Mouse (Mus musculus): ENCODE measurements around the gene Faim.
A peak's percentile ranks its signal among the peaks of the same experiment; 100 is the strongest.

Gene Faim

GRCm38 (mm10) chr9:98985800-98986475 lies at the start of gene Faim:
Gene Faim (plus strand): TSS chr9:98986373.
- peak; percentile 100 for DNase-seq (ENCODE audit: low spot score)

- DNase-seq (ENCODE audit: low spot score) = no peak
These were observed 46.9 kb upstream of the Faim start for GRCm38 (mm10) chr9:98939290-98939689.

GRCm38 (mm10) chr9:98952171-98953050 lies 33.8 kb upstream of the Faim start:
- DNase-seq (ENCODE audit: low spot score) = no peak

GRCm38 (mm10) chr9:98953291-98953690 lies 32.9 kb upstream of the Faim start:
- DNase-seq (ENCODE audit: low spot score) = no peak

- no peak for DNase-seq (ENCODE audit: low spot score)
These were observed 32.3 kb upstream of the Faim start for GRCm38 (mm10) chr9:98953830-98954229.

GRCm38 (mm10) chr9:98954391-98955102 lies 31.6 kb upstream of the Faim start:
- DNase-seq (ENCODE audit: low spot score) = no peak

GRCm38 (mm10) chr9:98955103-98955715 lies 31.0 kb upstream of the Faim start, which contains the start of gene Foxl2:
Gene Foxl2 (plus strand): TSS chr9:98955288.
- peak; percentile 21 for DNase-seq (ENCODE audit: low spot score)

- DNase-seq (ENCODE audit: low spot score) = peak; percentile 44
These were observed 30.4 kb upstream of the Faim start for GRCm38 (mm10) chr9:98955716-98956224.

- DNase-seq (ENCODE audit: low spot score) = peak; percentile 15
These were observed 29.4 kb upstream of the Faim start for GRCm38 (mm10) chr9:98956591-98957381.

GRCm38 (mm10) chr9:98957751-98958351 lies 28.3 kb upstream of the Faim start:
- DNase-seq (ENCODE audit: low spot score) = no peak

- no peak for DNase-seq (ENCODE audit: low spot score)
These were observed 27.5 kb upstream of the Faim start for GRCm38 (mm10) chr9:98958628-98959027.

- no peak for DNase-seq (ENCODE audit: low spot score)
These were observed 26.3 kb upstream of the Faim start for GRCm38 (mm10) chr9:98959851-98960250.

- no peak for DNase-seq (ENCODE audit: low spot score)
These were observed 25.8 kb upstream of the Faim start for GRCm38 (mm10) chr9:98960348-98960747.

GRCm38 (mm10) chr9:98961591-98962477 lies 24.3 kb upstream of the Faim start:
- no peak for DNase-seq (ENCODE audit: low spot score)

- no peak for DNase-seq (ENCODE audit: low spot score)
These were observed 23.6 kb upstream of the Faim start for GRCm38 (mm10) chr9:98962478-98963142.

GRCm38 (mm10) chr9:98963661-98964060 lies 22.5 kb upstream of the Faim start:
- DNase-seq (ENCODE audit: low spot score) = no peak

GRCm38 (mm10) chr9:98965084-98965483 lies 21.1 kb upstream of the Faim start:
- peak; percentile 32 for DNase-seq (ENCODE audit: low spot score)

- DNase-seq (ENCODE audit: low spot score) = no peak
These were observed 13.1 kb upstream of the Faim start for GRCm38 (mm10) chr9:98973101-98973521.

GRCm38 (mm10) chr9:98973561-98973960 lies 12.6 kb upstream of the Faim start:
- no peak for DNase-seq (ENCODE audit: low spot score)

All from urinary bladder, postnatal 14 days (tissue).